Mouse (Mus musculus): ENCODE data around the gene Sarm1. TPM values are rescaled to one million over a fixed set of nuclear protein-coding genes. Genes with fewer than 3 reads are reported as not detected.

Sarm1 gene
- polyA plus RNA-seq, 1 experiment from 2014 or later, result 32.1 TPM

DNA sequence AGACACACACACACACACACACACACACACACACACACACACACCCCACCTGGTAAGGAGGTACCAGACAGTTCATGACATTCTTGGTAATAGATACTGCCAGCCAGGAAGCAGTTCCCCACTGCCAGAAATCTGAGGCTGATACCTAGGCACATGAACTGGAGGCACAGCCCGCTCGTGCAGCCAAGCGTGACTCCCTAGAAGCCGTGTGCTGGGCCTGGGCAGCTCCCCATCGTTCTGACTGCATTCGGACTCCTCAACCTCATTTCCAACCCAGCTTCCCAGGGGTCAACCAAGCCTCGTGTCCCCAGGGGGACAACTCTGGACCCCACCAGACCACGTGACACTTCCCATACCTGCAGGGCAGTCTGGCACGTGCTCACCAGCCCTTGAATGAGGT is 31.2 kb upstream of the Sarm1 start:
- ATAC-seq (ENCODE audit: low FRiP score), result no peak
- H3K27me3 ChIP-seq, result no peaks in the 10 kb centered on the region
- no peaks in the 10 kb centered on the region for H3K4me1 ChIP-seq
- 88% methylated on average over 9 of the region's 9 CpGs for WGBS
- H3K9ac ChIP-seq, result no peak overlapping the region
- no peak overlapping the region for H3K27ac ChIP-seq
- H3K4me3 ChIP-seq (replicated peaks), result no peak overlapping the region
- no peak overlapping the region for H3K4me2 ChIP-seq
- peaks cover 73% of the 10 kb centered on the region for H3K36me3 ChIP-seq (replicated peaks)
- H3K9me3 ChIP-seq, result no peaks in the 10 kb centered on the region

DNA sequence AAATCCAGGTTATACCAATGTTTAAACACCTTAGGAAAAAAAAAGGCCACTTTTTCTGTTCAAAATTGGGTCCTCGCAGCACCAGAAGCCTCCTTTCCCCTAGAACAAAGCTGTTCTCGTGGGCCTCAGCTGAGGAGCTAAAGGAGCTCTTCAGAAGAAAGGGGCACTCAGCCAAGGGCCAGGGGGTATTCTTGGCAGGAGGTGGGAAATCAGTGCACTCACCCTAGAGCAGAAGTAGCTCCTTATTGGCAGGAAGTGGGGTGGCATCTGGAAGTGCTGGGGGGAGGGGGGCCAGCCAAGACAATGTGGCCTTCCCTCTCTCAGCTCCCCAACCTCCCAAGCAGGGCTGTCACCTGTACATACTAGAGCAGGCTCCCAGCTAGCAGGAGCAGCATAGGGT is 27.3 kb upstream of the Sarm1 start:
- WGBS, result 82% methylated on average over 2 of the region's 2 CpGs
- Histone ChIP-seq H3K36me3 (replicated peaks) (peaks cover 98% of the 10 kb centered on the region), H3K27ac (no peak overlapping the region; the same call in 1 of the 2 replicates), H3K9ac (no peak overlapping the region), H3K9me3 (no peaks in the 10 kb centered on the region), H3K4me2 (no peak overlapping the region), H3K4me1 (no peaks in the 10 kb centered on the region), H3K27me3 (no peaks in the 10 kb centered on the region), H3K4me3 (replicated peaks) (no peak overlapping the region)
- no peak for ATAC-seq (ENCODE audit: low FRiP score)

DNA sequence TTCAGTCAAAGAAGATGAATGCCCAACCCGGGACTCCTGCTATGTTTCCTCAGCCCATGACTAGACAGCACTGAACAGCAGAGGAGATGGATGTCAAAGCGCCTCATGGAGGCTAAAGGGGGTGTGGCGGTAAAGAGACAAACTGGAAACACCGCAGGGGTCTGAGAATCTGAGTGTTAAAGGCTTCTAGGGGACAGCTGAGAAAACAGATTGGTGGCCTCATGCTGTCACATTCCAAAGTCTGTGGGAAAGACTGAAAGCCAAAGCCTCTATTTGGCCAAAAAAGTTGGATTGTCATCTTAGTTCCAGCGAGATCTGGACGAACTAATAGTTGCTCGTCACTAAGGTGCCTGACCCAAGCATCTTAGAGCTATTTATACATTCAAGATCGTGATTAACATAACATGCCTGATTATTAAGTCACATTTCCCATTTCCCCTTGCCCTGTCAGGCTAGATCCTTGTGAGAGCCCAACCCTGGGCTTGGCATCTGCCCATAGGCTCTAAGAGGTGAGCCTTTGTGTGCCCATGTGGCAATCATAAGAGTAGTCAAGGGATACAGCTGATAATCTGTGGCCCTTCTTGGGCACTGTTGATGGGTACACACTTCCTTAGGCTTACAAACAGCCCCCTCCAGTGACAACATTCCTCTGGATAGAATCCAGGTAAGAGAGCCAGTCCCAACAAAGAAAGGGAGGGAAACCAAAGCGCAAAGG is 25.8 kb upstream of the Sarm1 start:
- no peak overlapping the region for H3K4me3 ChIP-seq (replicated peaks)
- H3K4me1 ChIP-seq, result no peaks in the 10 kb centered on the region
- H3K4me2 ChIP-seq, result no peak overlapping the region
- H3K9ac ChIP-seq, result no peak overlapping the region
- H3K27ac ChIP-seq, result no peak overlapping the region
- no peaks in the 10 kb centered on the region for H3K9me3 ChIP-seq
- no peak for ATAC-seq (ENCODE audit: low FRiP score)
- H3K36me3 ChIP-seq (replicated peaks), result peaks cover 97% of the 10 kb centered on the region
- no peaks in the 10 kb centered on the region for H3K27me3 ChIP-seq
- WGBS, result 84% methylated on average over 9 of the region's 9 CpGs

DNA sequence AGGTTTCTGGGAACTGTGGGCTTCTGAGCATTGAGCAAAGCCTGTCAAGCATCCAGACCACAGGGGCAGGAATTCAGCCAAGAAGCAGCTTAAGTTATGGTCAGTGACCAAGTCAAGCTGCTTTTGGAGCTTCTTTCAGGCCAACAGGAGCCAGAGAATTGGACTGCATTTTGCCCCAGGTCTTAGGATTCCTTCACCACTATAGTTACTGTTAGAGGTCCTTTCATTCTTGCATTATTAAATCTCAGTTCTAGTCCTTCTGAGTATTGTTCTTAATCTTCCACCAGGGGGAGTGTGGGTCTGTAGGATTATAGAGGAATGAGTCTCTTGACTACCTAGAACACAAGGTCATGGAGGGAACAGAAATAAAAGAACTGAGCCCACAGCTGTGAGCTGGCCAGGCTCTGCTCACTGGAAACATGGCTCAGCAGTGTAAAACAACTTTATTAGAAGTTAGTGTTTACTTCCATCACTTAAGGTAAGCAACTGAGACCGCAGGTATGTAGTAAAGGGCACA is 25.0 kb upstream of the Sarm1 start:
- Histone ChIP-seq H3K9ac (no peak overlapping the region), H3K4me3 (replicated peaks) (no peak overlapping the region), H3K36me3 (replicated peaks) (peaks cover 97% of the 10 kb centered on the region), H3K4me1 (no peaks in the 10 kb centered on the region), H3K4me2 (no peak overlapping the region), H3K27ac (no peak overlapping the region), H3K9me3 (no peaks in the 10 kb centered on the region), H3K27me3 (no peaks in the 10 kb centered on the region)
- 97% methylated on average over 1 of the region's 1 CpGs for WGBS
- ATAC-seq (ENCODE audit: low FRiP score), result no peak

DNA sequence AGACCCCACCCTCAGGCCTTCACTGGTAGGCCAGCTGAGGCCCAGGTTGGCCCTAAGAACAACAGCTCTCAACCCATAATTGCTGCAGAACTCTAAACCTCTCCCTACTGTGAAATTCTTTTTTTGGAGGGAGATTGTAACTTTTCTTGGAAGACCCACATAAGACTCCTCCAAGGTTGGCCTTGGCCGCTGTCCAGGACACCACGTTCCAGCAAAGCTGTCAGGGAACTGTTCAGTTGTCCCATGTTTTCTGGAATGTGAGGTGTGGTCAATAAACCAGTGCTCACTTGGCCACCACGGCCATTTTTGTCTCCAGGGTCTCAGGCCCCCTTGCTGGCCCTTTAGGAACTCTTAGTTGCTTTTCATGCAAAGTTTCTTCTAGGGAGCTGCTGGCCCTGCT is 24.3 kb upstream of the Sarm1 start:
- H3K36me3 ChIP-seq (replicated peaks), result peaks cover 93% of the 10 kb centered on the region
- no peaks in the 10 kb centered on the region for H3K4me1 ChIP-seq
- 92% methylated on average over 3 of the region's 3 CpGs for WGBS
- H3K27me3 ChIP-seq, result no peaks in the 10 kb centered on the region
- H3K4me2 ChIP-seq, result no peak overlapping the region
- no peak overlapping the region for H3K9ac ChIP-seq
- no peak overlapping the region for H3K27ac ChIP-seq
- H3K4me3 ChIP-seq (replicated peaks), result no peak overlapping the region
- no peaks in the 10 kb centered on the region for H3K9me3 ChIP-seq
- no peak for ATAC-seq (ENCODE audit: low FRiP score)

DNA sequence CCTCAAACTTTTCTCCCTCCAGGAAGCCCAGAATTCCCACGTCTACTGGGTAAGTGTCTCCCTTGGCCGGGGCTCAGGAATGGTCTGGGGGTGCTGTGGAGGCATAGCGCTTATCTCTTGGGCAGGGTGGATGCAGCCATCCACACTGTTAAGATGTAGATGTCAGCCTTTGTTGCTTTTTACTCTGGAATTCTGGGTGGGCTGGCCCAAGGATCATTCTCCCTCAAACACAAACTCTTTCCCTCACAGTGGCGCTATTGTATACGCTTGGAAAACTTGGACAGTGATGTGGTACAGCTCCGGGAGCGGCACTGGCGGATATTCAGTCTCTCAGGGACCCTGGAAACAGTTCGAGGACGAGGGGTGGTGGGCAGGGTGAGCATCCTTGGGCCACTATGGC is 21.4 kb upstream of the Sarm1 start:
- Histone ChIP-seq H3K9me3 (no peaks in the 10 kb centered on the region), H3K27me3 (no peaks in the 10 kb centered on the region), H3K36me3 (replicated peaks) (peaks cover 91% of the 10 kb centered on the region), H3K4me2 (no peak overlapping the region), H3K4me1 (no peaks in the 10 kb centered on the region), H3K9ac (no peak overlapping the region), H3K27ac (no peak overlapping the region), H3K4me3 (replicated peaks) (no peak overlapping the region)
- 89% methylated on average over 10 of the region's 10 CpGs for WGBS
- no peak for ATAC-seq (ENCODE audit: low FRiP score)

DNA sequence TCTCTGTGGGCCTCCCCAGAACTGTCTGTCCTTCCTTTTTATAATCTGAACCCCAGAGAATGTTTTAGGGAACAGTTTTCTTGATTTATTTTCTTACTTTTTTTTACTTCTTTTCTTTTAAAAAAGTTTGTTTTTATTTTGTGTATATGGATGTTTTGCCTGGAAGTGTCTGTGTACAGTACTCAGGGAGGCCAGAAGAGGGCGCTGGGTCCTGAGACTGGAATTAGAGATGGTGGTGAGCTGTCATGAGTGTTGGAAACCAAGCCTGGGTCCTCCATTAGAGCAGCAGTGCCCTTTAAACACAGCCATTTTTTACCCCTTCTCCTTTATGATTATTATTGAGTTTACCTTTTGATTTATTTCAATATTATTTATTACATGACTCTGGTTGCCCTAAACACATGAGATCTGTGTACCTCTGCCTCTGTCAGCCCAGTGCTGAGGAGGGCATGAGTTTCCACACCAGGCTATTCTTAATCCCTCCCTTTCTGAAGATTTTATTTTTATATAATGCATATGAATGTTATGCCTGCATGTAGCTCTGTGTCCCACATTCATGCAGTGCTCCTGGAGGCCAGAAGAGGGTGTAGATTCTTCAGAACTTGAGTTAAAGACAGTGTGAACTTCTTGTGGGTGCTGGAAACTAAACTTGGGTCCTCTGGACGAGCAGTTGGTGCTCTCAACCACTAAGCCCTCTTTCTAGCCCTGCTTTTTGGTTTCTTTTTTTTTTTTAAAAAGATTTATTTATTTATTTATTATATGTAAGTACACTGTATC is 18.2 kb upstream of the Sarm1 start:
- Histone ChIP-seq H3K27ac (no peak overlapping the region), H3K4me3 (replicated peaks) (no peak overlapping the region), H3K9me3 (no peaks in the 10 kb centered on the region), H3K9ac (no peak overlapping the region), H3K36me3 (replicated peaks) (peaks cover 59% of the 10 kb centered on the region), H3K4me1 (peaks cover 17% of the 10 kb centered on the region), H3K4me2 (no peak overlapping the region), H3K27me3 (no peaks in the 10 kb centered on the region)
- no peak for ATAC-seq (ENCODE audit: low FRiP score)
- 64% methylated on average over 2 of the region's 2 CpGs for WGBS

DNA sequence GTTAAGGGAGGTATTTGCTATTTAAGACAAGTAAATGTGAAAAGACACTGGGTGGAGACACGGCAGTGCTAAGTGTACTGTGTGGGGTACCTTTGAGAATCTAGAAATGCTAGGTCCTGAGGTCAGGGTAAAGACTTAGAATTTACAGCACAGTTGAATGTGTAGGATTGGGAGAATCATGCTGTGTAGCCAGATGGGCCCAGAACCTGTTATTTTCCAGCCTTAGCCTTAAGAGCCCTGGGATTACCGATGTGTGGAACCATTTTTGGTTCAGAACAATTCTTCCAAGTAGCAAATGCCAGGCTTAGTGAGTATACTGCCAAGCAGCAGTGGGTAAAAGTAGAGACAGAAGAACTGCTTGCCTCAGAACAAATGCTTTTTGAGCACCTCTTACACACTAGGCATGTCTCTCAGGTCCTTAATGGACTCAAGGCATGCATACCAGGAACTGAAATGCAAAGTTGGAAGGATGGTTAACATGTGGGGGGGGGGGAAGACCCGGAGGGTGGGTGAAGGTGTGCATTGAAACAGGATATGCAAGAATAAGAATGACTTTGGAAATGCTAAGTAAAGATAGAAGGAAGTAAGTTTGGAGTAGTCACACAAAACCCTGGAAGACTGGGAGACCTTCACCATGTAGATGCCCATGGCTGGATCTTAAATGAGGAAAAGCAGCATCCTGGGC is 15.7 kb upstream of the Sarm1 start:
- peak overlapping the region; percentile 81 for H3K4me2 ChIP-seq
- H3K9me3 ChIP-seq, result no peaks in the 10 kb centered on the region
- H3K9ac ChIP-seq, result peak overlapping the region; percentile 91
- no peak overlapping the region for H3K27ac ChIP-seq
- peaks cover 17% of the 10 kb centered on the region for H3K4me1 ChIP-seq
- peak overlapping the region; percentile 84 for H3K4me3 ChIP-seq (replicated peaks)
- peaks cover 46% of the 10 kb centered on the region for H3K36me3 ChIP-seq (replicated peaks)
- no peaks in the 10 kb centered on the region for H3K27me3 ChIP-seq
- ATAC-seq (ENCODE audit: low FRiP score), result no peak
- 82% methylated on average over 3 of the region's 3 CpGs for WGBS

DNA sequence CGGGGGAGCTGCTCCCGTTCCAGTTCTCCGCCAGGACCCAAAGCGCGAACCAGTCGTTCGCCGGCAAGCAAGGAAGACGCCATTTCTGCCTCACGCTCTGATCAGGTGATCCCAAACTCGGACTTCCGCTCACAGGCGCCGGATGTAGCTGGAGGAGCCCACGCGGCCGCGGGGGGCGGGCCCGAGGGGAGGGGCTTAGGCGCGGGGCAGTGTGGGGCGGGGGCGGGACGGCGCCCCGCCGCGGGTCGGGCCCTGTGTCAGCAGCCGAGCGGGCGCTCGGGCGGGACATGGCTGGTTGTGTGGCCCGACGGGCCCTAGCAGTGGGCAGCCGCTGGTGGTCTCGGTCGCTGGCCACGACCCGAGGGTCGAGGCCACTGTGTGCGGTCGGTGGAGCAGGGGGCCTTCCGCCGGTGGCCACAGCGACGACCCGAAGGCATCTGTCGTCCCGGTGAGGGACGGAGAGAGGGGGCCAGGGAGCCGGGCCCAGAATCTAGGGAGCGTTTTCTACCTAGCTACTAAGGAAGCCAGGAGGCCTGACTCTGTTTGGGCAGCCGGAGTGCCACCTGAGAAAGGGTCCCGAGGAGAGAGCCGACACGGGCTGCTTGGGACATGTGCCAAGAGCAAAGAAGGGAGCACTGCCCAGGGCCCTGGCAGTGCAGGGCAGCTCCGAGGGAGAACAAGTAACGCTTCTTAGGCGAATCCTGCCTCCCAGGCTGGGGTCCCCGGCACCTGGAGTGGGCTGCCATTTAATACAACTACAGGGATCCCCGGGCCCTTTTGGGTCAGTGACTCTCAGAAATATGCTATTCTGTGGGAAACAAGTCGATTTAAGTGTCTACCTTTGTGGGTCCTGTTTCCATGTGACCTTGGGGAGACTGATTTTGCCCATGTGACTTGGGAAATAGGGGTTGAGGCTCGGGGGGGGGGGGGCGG is 14.7 kb upstream of the Sarm1 start, which contains the start of the genes Tmem199 and Poldip2:
Gene Tmem199, minus strand, starts transcription at position 148 of the 933 bp plus-strand sequence.
Gene Poldip2, plus strand, starts transcription at position 169 of the 933 bp plus-strand sequence.
- Histone ChIP-seq H3K27ac (peak within 1 kb of the TSS; percentile 85), H3K9ac (peak within 1 kb of the TSS; percentile 91), H3K9me3 (no peaks in the 10 kb centered on the region), H3K4me3 (replicated peaks) (peak within 1 kb of the TSS; percentile 84), H3K27me3 (no peaks in the 10 kb centered on the region), H3K36me3 (replicated peaks) (peaks cover 46% of the 10 kb centered on the region), H3K4me2 (peak within 1 kb of the TSS; percentile 81), H3K4me1 (peaks cover 17% of the 10 kb centered on the region)
- whole genome bisulfite sequencing, result under 1% methylated on average over 67 of the region's 67 CpGs
- peak; percentile 95 for ATAC-seq (ENCODE audit: low FRiP score)

DNA sequence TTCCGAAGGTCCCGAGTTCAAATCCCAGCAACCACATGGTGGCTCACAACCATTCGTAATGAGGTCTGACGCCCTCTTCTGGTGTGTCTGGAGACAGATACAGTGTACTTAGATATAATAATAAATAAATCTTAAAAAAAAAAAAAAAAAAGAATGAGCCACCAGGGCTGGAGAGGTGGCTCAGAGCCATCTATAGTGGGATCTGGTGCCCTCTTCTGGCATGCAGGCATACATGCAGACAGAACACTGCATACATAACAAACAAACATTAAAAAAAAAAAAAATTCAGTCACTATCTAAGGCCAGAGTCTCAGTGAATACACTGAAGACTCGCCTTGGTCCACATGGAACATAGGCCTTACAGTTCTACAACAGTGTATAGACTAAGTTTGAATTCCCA is 11.6 kb upstream of the Sarm1 start:
- H3K4me2 ChIP-seq, result no peak overlapping the region
- no peak overlapping the region for H3K4me3 ChIP-seq (replicated peaks)
- H3K27me3 ChIP-seq, result no peaks in the 10 kb centered on the region
- H3K9ac ChIP-seq, result no peak overlapping the region
- 77% methylated on average over 5 of the region's 5 CpGs for WGBS
- no peaks in the 10 kb centered on the region for H3K9me3 ChIP-seq
- peaks cover 17% of the 10 kb centered on the region for H3K4me1 ChIP-seq
- ATAC-seq (ENCODE audit: low FRiP score), result no peak
- no peak overlapping the region for H3K27ac ChIP-seq
- peaks cover 46% of the 10 kb centered on the region for H3K36me3 ChIP-seq (replicated peaks)

DNA sequence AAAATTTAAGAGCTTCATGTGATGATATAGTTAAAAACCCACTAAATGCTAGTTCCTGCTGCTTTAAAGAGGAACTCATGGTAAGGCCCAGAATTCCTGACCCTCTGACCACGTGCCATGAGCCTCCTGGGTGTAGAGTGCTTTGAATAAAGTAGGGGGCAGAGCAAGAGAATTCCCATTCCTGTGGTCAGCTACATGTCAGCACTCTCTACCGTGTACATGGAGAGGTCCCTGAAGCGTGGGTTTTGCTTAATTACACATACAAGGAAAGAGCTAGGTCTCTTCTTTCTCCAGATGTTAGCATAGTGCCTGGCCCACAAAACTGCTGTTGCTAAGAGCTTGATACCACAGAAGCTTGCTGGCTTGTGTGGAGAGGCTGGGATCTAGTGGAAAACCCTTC is 7.9 kb upstream of the Sarm1 start:
- Histone ChIP-seq H3K9ac (no peak overlapping the region), H3K27me3 (0 out of 2 replicates have a peak, but pooled peaks cover 9% of the 10 kb centered on the region), H3K4me3 (replicated peaks) (no peak overlapping the region), H3K36me3 (replicated peaks) (peaks cover 46% of the 10 kb centered on the region), H3K9me3 (no peaks in the 10 kb centered on the region), H3K27ac (no peak overlapping the region), H3K4me2 (no peak overlapping the region), H3K4me1 (no peaks in the 10 kb centered on the region)
- no peak for ATAC-seq (ENCODE audit: low FRiP score)
- 81% methylated on average over 3 of the region's 3 CpGs for WGBS
